Mouse (Mus musculus): Measurements from ENCODE around the gene Ube2e1. TPM values are rescaled to one million over a fixed set of nuclear protein-coding genes. Genes with fewer than 3 reads are reported as not detected.
A peak's percentile ranks its signal among the peaks of the same experiment; 100 is the strongest.

Ube2e1 gene
- polyA plus RNA-seq, 1 experiment from 2014 or later = 195 TPM

DNA sequence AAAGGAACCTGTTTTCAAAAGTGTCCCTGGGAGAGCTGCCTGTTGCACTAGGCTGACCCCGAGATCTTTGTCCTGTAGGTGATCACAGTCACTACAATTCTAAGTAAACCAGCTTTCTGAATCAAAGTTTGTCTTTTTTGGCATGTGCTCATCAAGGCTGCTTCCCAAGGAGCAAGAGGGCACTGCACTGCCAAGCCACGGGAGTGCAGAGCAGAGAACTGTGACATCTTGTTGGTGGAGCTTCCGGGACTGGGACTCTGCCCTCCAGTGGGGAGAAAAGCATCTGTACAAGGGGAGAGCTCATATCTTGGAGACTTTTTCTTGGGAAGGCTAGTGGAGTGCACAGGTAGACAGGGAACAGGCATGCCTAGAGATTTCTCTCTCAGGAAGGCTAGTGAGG, 21.9 kb upstream of the Ube2e1 start:
- H3K36me3 ChIP-seq = no peaks in the 10 kb centered on the region
- no peak overlapping the region for H3K9ac ChIP-seq
- no peaks in the 10 kb centered on the region for H3K9me3 ChIP-seq
- no peak for ATAC-seq (ENCODE audit: low FRiP score, low read depth)
- no peak overlapping the region for H3K27ac ChIP-seq (replicated peaks)
- no peaks in the 10 kb centered on the region for H3K4me1 ChIP-seq (replicated peaks)
- no peak overlapping the region for H3K4me2 ChIP-seq
- H3K4me3 ChIP-seq = no peak overlapping the region
- no peaks in the 10 kb centered on the region for H3K27me3 ChIP-seq
- 68% methylated on average over 3 of the region's 3 CpGs for WGBS

DNA sequence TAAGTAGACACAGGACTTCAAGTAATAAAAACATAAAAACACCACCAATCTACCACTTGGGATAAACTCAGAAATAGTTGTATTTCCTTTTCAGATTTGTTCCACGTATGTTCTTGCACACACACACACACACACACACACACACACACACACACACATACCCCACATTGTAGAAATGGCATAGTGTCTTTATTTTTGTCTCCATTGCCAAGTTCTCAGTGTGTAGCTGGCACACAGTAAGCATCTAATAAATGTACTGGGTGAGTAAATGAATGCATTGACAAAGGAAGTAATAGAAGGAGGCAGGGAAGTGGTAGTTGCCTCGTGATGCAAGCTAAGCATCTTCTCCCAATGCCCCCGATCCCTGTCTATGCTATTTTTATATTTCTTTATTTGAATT, 21.3 kb upstream of the Ube2e1 start:
- Histone ChIP-seq H3K27me3 (no peaks in the 10 kb centered on the region), H3K4me1 (replicated peaks) (no peaks in the 10 kb centered on the region), H3K4me3 (no peak overlapping the region), H3K9me3 (no peaks in the 10 kb centered on the region), H3K4me2 (no peak overlapping the region), H3K27ac (replicated peaks) (no peak overlapping the region), H3K9ac (no peak overlapping the region), H3K36me3 (no peaks in the 10 kb centered on the region)
- ATAC-seq (ENCODE audit: low FRiP score, low read depth) = no peak
- 70% methylated on average over 3 of the region's 3 CpGs for WGBS

DNA sequence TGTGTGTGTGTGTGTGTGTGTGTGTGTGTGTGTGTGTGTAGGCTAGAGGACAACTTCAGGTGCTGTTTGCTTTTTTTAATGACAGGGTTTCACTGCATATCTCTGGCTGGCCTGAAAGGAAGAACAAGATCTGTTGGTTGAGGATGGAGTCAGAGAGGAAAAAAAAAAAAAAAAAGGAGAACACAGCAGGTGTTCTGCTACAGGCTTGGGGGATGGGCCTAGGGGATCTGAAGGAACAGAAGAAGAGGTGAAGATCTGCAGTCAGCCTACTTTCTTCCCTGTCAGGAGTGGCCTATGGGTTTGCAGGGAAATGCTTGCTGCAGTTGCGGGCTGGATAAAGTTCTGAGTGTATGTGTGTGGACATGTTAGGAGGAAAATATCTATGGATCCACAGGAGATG, 19.0 kb upstream of the Ube2e1 start:
- 85% methylated on average over 1 of the region's 1 CpGs for WGBS
- ATAC-seq (ENCODE audit: low FRiP score, low read depth) = no peak
- H3K4me1 ChIP-seq (replicated peaks) = no peaks in the 10 kb centered on the region

GRCm38 (mm10) chr14:18349871-18350270, 18.2 kb upstream of the Ube2e1 start:
- H3K9ac ChIP-seq = no peak overlapping the region
- no peaks in the 10 kb centered on the region for H3K4me1 ChIP-seq (replicated peaks)
- H3K9me3 ChIP-seq = no peaks in the 10 kb centered on the region
- WGBS = 66% methylated on average over 5 of the region's 5 CpGs
- H3K4me2 ChIP-seq = no peak overlapping the region
- no peaks in the 10 kb centered on the region for H3K27me3 ChIP-seq
- no peak overlapping the region for H3K27ac ChIP-seq (replicated peaks)
- no peak for ATAC-seq (ENCODE audit: low FRiP score, low read depth)
- no peaks in the 10 kb centered on the region for H3K36me3 ChIP-seq
- no peak overlapping the region for H3K4me3 ChIP-seq

More for the DNA sequence above, 19.0 kb upstream of the Ube2e1 start:
- no peaks in the 10 kb centered on the region for H3K9me3 ChIP-seq
- H3K4me2 ChIP-seq = no peak overlapping the region
- H3K27ac ChIP-seq (replicated peaks) = no peak overlapping the region
- no peak overlapping the region for H3K4me3 ChIP-seq
- H3K36me3 ChIP-seq = no peaks in the 10 kb centered on the region
- H3K9ac ChIP-seq = no peak overlapping the region
- no peaks in the 10 kb centered on the region for H3K27me3 ChIP-seq

DNA sequence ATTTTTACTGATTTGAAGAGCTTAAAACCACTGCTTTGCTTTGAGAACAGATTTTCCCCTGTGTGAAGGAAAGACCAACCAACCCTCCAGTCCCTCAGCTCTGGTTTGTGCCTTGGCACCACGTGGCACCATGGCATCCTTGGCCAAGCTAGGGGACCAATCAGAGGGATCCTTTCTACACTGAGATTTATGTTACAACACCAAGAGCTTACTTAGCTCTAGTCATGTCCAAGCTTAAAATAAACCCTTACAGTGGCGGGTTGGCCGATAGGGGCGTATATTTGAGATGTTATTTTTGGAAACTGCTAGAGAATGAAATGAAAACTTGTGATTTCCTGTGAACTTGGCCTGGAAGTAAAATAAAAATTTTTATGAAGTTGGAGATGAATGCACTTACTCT, 11.9 kb upstream of the Ube2e1 start:
- Histone ChIP-seq H3K27ac (replicated peaks) (no peak overlapping the region), H3K4me1 (replicated peaks) (no peaks in the 10 kb centered on the region), H3K36me3 (no peaks in the 10 kb centered on the region), H3K27me3 (no peaks in the 10 kb centered on the region), H3K4me2 (no peak overlapping the region), H3K9ac (no peak overlapping the region), H3K9me3 (no peaks in the 10 kb centered on the region), H3K4me3 (no peak overlapping the region)
- WGBS = 67% methylated on average over 4 of the region's 4 CpGs
- ATAC-seq (ENCODE audit: low FRiP score, low read depth) = no peak

GRCm38 (mm10) chr14:18342749-18343148, 11.1 kb upstream of the Ube2e1 start:
- H3K4me2 ChIP-seq = no peak overlapping the region
- WGBS = 92% methylated on average over 2 of the region's 2 CpGs
- H3K9ac ChIP-seq = no peak overlapping the region
- no peaks in the 10 kb centered on the region for H3K4me1 ChIP-seq (replicated peaks)
- no peaks in the 10 kb centered on the region for H3K27me3 ChIP-seq
- H3K27ac ChIP-seq (replicated peaks) = no peak overlapping the region
- no peaks in the 10 kb centered on the region for H3K9me3 ChIP-seq
- H3K4me3 ChIP-seq = no peak overlapping the region
- no peaks in the 10 kb centered on the region for H3K36me3 ChIP-seq
- ATAC-seq (ENCODE audit: low FRiP score, low read depth) = no peak

GRCm38 (mm10) chr14:18341088-18341487, 9.4 kb upstream of the Ube2e1 start:
- no peak overlapping the region for H3K27ac ChIP-seq (replicated peaks)
- no peaks in the 10 kb centered on the region for H3K9me3 ChIP-seq
- H3K9ac ChIP-seq = no peak overlapping the region
- 59% methylated on average over 3 of the region's 3 CpGs for WGBS
- no peaks in the 10 kb centered on the region for H3K36me3 ChIP-seq
- no peaks in the 10 kb centered on the region for H3K27me3 ChIP-seq
- H3K4me3 ChIP-seq = no peak overlapping the region
- H3K4me1 ChIP-seq (replicated peaks) = no peaks in the 10 kb centered on the region
- no peak overlapping the region for H3K4me2 ChIP-seq
- ATAC-seq (ENCODE audit: low FRiP score, low read depth) = peak; percentile 56; the same call in 1 of the 2 replicates

- ATAC-seq (ENCODE audit: low FRiP score, low read depth) = no peak
- no peaks in the 10 kb centered on the region for H3K9me3 ChIP-seq
Measured at GRCm38 (mm10) chr14:18336106-18336505, 4.4 kb upstream of the Ube2e1 start.

DNA sequence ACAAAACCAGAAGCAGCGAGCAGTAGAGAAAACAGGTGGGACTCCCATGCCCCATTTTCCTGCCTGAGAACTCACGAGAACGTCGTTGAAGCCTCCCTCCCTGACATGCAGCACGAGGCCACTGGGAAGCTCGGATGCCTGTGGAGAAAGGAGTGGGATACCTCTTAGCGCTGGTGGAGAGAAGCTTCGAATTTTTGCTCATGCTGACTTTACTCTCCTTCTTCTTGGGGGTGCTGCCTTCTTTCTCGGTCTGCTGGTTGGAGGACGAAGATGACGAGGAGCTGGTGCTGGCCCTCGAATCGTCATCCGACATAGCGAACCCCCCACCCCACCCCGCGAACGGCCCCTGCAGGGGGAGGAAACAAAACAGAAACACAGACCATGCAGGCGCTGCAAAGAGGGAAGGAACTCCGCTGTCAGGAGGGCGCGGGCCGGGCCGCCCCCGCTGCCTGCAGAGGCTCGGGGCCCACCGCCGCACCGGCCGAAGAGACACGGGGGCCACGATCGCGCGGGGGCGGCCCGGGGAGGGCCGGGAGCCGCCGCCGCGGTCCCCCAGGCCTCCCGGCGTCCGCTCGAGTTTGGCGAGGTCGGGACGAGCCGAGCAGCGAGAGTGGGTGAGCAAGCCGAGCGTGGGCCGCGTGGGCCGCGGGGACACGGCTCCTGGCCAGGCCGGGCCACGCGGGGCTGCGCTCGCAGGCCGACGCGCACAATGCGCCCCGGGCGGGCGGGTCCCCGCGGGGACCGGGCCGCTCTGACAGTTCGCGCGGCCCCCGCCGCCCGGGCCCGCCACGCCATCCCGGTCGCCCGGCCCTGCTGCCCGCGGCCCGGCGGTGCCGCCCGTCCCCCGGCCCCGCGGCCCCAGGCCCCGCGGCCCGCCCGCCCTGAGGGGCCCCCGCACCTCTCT, 618 bp downstream of the Ube2e1 start:
- no peaks in the 10 kb centered on the region for H3K27me3 ChIP-seq

More at GRCm38 (mm10) chr14:18336106-18336505, 4.4 kb upstream of the Ube2e1 start:
- Histone ChIP-seq H3K9ac (no peak overlapping the region), H3K4me2 (no peak overlapping the region), H3K4me1 (replicated peaks) (no peaks in the 10 kb centered on the region), H3K36me3 (no peaks in the 10 kb centered on the region), H3K27me3 (no peaks in the 10 kb centered on the region), H3K4me3 (no peak overlapping the region), H3K27ac (replicated peaks) (no peak overlapping the region)

DNA sequence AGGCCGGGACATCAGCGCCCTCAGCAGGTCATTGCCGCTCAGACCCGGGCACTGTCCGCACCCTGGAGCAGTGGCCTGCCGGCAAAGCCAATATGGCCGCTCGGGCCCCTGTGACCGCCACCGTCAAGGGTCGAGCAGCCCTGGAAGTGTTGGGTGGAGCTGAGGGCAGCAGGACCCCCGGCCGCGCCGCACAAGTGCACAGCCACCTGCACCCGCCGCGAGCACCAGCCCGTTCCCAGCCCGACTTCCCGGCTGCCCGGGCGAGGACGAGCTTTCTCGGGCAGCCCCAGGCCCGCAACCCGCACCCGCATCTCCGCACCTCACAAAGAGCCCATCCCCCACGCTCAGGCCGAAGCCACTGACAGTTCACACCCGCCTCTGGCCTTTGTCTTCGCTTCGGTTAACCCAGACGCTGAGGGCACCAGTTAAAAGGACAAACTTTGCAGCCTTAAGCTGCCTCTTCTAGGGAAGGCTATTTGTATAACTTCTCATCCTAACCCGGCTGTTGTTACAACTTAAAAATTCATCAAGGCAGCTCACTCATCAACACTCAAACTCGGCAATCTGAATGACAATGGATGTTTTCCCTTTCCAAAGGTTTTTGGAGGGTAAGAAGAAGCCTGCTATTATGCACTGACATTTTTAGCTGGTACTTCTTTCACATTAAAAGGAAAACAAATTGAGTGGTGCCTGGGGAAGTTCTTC, 4.5 kb downstream of the Ube2e1 start:
- Histone ChIP-seq H3K4me3 (peak overlapping the region; percentile 46), H3K9ac (peak overlapping the region; percentile 43), H3K27ac (replicated peaks) (0 out of 2 replicates have a peak overlapping the region, but pooled peaks have one; percentile 51), H3K36me3 (no peaks in the 10 kb centered on the region), H3K4me1 (replicated peaks) (peaks cover 48% of the 10 kb centered on the region), H3K9me3 (no peaks in the 10 kb centered on the region), H3K4me2 (peak overlapping the region; percentile 78), H3K27me3 (no peaks in the 10 kb centered on the region)
- WGBS = 1% methylated on average over 37 of the region's 37 CpGs
- peak; percentile 40; the same call in 1 of the 2 replicates for ATAC-seq (ENCODE audit: low FRiP score, low read depth)

More for the DNA sequence above, 618 bp downstream of the Ube2e1 start:
- Histone ChIP-seq H3K9me3 (no peaks in the 10 kb centered on the region), H3K4me1 (replicated peaks) (peaks cover 35% of the 10 kb centered on the region), H3K9ac (peak overlapping the region; percentile 97), H3K36me3 (no peaks in the 10 kb centered on the region), H3K4me3 (peak overlapping the region; percentile 91), H3K4me2 (peak overlapping the region; percentile 70), H3K27ac (replicated peaks) (peak overlapping the region; percentile 88)
- WGBS = under 1% methylated on average over 50 of the region's 99 CpGs
- ATAC-seq (ENCODE audit: low FRiP score, low read depth) = peak; percentile 71

- Histone ChIP-seq H3K36me3 (0 out of 2 replicates have a peak, but pooled peaks cover 4% of the 10 kb centered on the region), H3K9ac (no peak overlapping the region), H3K4me3 (no peak overlapping the region), H3K4me2 (no peak overlapping the region), H3K4me1 (replicated peaks) (no peaks in the 10 kb centered on the region), H3K27me3 (no peaks in the 10 kb centered on the region), H3K9me3 (no peaks in the 10 kb centered on the region), H3K27ac (replicated peaks) (no peak overlapping the region)
- 82% methylated on average over 11 of the region's 11 CpGs for WGBS
- ATAC-seq (ENCODE audit: low FRiP score, low read depth) = no peak
Measured at GRCm38 (mm10) chr14:18317457-18318411, 13.9 kb downstream of the Ube2e1 start.

All from hindbrain, embryonic 15.5 days (tissue).